Mouse (Mus musculus) layer of hippocampus, adult 9-10 months (tissue): ENCODE results near the gene Zfp551.

Experiments used
- DNase-seq: peaks from one replicate; pipeline ENCODE4 v3.0.0; 2022; ENCODE audit warnings: low spot score

Gene Zfp551

DNA sequence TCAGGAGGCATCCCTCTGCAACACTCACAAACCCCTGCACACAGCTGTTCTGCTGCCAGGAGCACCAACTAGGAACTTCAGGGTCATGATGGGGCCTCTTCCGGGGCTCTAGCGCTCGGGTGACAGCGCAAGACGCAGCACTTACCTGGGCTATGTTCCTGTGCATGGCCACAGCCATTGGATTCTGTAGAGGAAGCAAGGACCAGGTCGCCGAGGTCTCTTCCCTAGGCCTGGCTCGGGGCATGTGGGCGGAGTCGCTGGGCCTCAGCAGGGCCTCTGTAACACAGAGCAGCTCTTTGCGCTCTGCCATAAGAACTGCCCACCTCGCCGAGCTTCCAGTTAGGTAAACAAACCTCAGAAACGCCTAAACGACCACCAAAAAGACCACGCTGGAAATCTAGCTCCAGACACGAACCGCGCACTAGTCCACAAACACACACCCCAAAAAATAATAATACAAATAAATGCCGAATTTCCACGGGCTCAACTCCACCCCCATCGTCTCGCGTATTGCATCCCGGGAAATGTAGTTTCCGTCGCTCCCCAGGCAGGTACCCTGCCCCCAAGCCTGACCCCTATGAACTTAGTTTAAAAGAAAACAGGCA lies at the start of gene Zfp551:
Gene Zfp551, minus strand, starts transcription at position 507 of the 605 bp plus-strand sequence.
- DNase-seq = peak; percentile 29

DNA sequence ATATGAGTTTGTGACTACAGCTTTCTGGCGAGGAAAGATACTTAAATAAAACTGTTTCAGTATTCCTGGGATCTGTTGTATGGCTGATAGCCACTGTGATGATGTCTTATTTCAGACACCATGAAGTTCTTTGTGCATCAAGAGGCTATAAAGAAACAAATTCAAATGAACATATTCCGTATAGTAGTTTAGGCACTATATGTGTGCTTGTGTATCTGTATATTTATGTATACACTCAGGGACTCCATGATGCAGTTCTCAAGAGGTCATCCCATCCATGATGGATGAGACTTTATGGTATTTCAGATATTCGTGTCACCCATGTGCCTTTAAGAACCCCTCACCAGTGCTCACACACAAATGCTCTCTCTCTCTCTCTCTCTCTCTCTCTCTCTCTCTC lies 304 bp upstream of the Zfp551 start:
- DNase-seq = no peak

- DNase-seq = no peak
Observed at GRCm38 (mm10) chr7:12421741-12422140, 810 bp downstream of the Zfp551 start.

- no peak for DNase-seq
Observed at GRCm38 (mm10) chr7:12369173-12369572, 53.4 kb downstream of the Zfp551 start, which contains the start of gene Vmn1r84. Gene Vmn1r84 (minus strand): TSS chr7:12369273.
